Mouse (Mus musculus): Measurements from ENCODE around the gene Wdr46. TPM values are rescaled to one million over a fixed set of nuclear protein-coding genes. Genes with fewer than 3 reads are reported as not detected.
"Not testable (repeated sequence)": the region's sequence is repeated elsewhere in the genome, so short reads cannot be mapped to it uniquely, and the experiment has no call there.

Gene Wdr46
- polyA plus RNA-seq, 1 experiment from 2014 or later = 17.1 TPM

DNA sequence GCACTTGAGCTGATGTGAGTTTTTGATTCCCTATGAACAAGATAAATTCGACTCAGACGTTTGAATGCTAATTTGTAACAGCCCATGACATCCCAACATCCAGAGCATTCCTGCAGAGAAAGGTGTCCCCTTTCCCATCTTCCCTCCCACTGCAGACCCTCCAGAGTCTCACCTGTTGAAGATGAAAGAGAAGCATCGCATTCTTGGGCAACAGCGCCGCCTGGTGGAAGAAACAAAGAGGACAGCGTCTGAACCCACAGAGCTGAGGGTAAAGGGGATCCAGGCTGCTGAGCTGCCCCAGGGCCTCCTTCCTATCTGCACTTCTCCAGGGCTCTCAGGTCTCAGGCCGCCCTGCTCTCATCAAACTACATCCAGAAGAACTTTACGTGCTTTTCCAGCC is 41.7 kb downstream of the Wdr46 start:
- not testable (repeated sequence) for ATAC-seq (ENCODE audit: low FRiP score, low TSS enrichment); H3K4me2 ChIP-seq (replicated peaks; ENCODE audit: low read depth); H3K27me3 ChIP-seq (ENCODE audit: control insufficient read depth, insufficient read depth, low read length); H3K27ac ChIP-seq (replicated peaks); H3K36me3 ChIP-seq (ENCODE audit: control insufficient read depth, insufficient read depth, low read length); H3K9ac ChIP-seq (ENCODE audit: low read length); H3K9me3 ChIP-seq (ENCODE audit: control insufficient read depth, low read length); H3K4me1 ChIP-seq (replicated peaks; ENCODE audit: control insufficient read depth, insufficient read depth); H3K4me3 ChIP-seq (ENCODE audit: low read depth, low read length)
- DNase-seq (ENCODE audit: low spot score) = peak; percentile 58
- WGBS = 13% methylated on average over 8 of the region's 8 CpGs
- peak; percentile 85 for TF ChIP-seq CTCF (IDR thresholded peaks at IDR 0.05; ENCODE audit: low read depth)

DNA sequence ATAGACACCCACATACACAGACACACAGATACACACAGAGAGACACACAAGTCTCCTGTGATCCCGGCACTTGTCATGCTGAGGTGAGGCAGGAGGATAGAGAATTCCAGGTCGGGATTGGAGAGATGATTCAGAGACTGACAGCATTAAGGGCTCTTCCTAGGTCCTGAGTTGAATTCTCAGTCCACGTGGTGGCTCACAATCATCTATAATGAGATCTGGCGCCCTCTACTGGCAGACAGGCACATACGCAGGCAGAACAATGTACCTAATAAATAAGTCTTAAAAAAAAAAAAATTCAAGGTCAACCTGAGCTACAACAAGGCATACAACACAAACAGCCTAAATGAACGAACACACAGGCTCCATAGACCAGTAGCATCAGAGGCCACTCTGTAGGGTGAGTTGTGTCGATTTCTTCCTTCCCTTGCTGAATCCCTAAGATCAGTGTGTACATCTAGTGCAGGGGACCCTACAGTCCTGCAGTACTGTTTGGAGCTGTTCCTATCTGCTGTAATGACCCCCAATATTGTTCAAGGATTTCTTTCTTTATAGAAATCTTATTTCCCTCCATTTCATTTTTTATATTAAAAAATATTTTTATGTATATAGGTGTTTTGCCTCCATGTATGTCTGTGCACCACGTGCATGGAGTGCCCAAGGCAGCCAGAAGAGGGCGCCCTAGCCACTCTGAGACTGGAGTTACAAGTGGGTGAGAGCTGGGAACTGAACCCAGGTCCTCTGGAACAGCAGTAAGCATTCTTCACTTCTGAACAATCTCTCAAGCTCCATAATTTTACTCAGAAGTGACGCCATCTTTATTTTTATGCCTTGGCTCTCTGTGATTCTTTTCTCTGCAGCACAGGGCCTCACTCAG is 51.6 kb downstream of the Wdr46 start:
- Histone ChIP-seq H3K9ac (ENCODE audit: low read length) (no peak overlapping the region), H3K36me3 (ENCODE audit: control insufficient read depth, insufficient read depth, low read length) (no peaks in the 10 kb centered on the region), H3K27me3 (ENCODE audit: control insufficient read depth, insufficient read depth, low read length) (no peaks in the 10 kb centered on the region), H3K9me3 (ENCODE audit: control insufficient read depth, low read length) (no peaks in the 10 kb centered on the region), H3K4me3 (ENCODE audit: low read depth, low read length) (no peak overlapping the region), H3K4me2 (replicated peaks; ENCODE audit: low read depth) (no peak overlapping the region), H3K4me1 (replicated peaks; ENCODE audit: control insufficient read depth, insufficient read depth) (no peaks in the 10 kb centered on the region), H3K27ac (replicated peaks) (no peak overlapping the region)
- ATAC-seq (ENCODE audit: low FRiP score, low TSS enrichment) (peak; percentile 74), DNase-seq (ENCODE audit: low spot score) (peak; percentile 69)
- no peak for TF ChIP-seq EP300 (optimal IDR thresholded peaks at IDR 0.05)
- TF ChIP-seq CTCF (IDR thresholded peaks at IDR 0.05; ENCODE audit: low read depth) = peak; percentile 85
- 31% methylated on average over 10 of the region's 10 CpGs for WGBS

DNA sequence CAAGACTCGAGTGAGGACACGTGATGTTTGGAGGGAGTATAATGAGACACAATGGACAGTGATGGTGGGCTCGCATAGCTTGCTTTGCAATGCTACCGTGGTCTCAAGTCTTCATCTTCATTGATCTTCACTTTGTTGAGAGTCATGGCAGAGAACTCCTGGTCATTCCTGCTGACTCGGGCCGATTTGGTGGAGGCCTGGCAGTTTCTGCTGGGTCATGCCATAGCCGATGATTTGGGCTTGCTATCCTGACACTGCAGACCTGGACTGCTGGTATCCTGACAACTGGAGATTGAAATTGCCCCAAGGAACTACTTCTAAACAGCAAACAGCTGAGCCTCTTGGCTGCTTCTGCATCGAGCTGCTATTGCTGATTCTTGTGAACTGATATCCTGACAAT is 54.5 kb downstream of the Wdr46 start:
- Histone ChIP-seq H3K9me3 (ENCODE audit: control insufficient read depth, low read length) (no peaks in the 10 kb centered on the region), H3K4me1 (replicated peaks; ENCODE audit: control insufficient read depth, insufficient read depth) (0 out of 2 replicates have a peak, but pooled peaks cover 2% of the 10 kb centered on the region), H3K27ac (replicated peaks) (no peak overlapping the region), H3K9ac (ENCODE audit: low read length) (no peak overlapping the region), H3K27me3 (ENCODE audit: control insufficient read depth, insufficient read depth, low read length) (no peaks in the 10 kb centered on the region), H3K36me3 (ENCODE audit: control insufficient read depth, insufficient read depth, low read length) (no peaks in the 10 kb centered on the region), H3K4me3 (ENCODE audit: low read depth, low read length) (no peak overlapping the region), H3K4me2 (replicated peaks; ENCODE audit: low read depth) (no peak overlapping the region)
- TF ChIP-seq CTCF (IDR thresholded peaks at IDR 0.05; ENCODE audit: low read depth) (no peak), EP300 (optimal IDR thresholded peaks at IDR 0.05) (no peak)
- ATAC-seq (ENCODE audit: low FRiP score, low TSS enrichment) (no peak), DNase-seq (ENCODE audit: low spot score) (no peak)
- WGBS = 92% methylated on average over 8 of the region's 8 CpGs

DNA sequence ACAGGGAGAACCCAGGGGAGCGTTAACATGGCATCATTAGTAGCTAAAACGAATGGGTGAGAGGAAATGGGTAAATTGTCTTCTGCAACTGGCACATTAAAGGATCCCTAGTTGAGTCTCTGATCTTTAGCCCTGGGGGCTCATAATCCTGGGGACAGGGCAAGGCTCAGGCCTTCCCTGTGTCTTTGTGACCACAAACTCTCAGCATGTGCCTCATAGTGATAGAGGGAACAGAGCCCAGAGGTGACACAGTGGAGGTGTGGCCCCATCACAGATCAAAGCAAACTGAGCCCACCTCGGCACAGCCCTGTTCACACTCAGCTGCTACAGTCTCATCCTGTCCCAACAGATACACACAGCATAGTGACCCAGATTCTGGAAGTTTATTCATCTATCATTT is 55.2 kb downstream of the Wdr46 start:
- H3K4me2 ChIP-seq (replicated peaks; ENCODE audit: low read depth) = no peak overlapping the region
- no peaks in the 10 kb centered on the region for H3K27me3 ChIP-seq (ENCODE audit: control insufficient read depth, insufficient read depth, low read length)
- no peak overlapping the region for H3K9ac ChIP-seq (ENCODE audit: low read length)
- no peak overlapping the region for H3K27ac ChIP-seq (replicated peaks)
- H3K9me3 ChIP-seq (ENCODE audit: control insufficient read depth, low read length) = no peaks in the 10 kb centered on the region
- DNase-seq (ENCODE audit: low spot score) (no peak), ATAC-seq (ENCODE audit: low FRiP score, low TSS enrichment) (no peak)
- no peak overlapping the region for H3K4me3 ChIP-seq (ENCODE audit: low read depth, low read length)
- 34% methylated on average over 3 of the region's 3 CpGs for WGBS
- TF ChIP-seq EP300 (optimal IDR thresholded peaks at IDR 0.05) (no peak), CTCF (IDR thresholded peaks at IDR 0.05; ENCODE audit: low read depth) (no peak)
- H3K4me1 ChIP-seq (replicated peaks; ENCODE audit: control insufficient read depth, insufficient read depth) = 0 out of 2 replicates have a peak, but pooled peaks cover 2% of the 10 kb centered on the region
- H3K36me3 ChIP-seq (ENCODE audit: control insufficient read depth, insufficient read depth, low read length) = no peaks in the 10 kb centered on the region

DNA sequence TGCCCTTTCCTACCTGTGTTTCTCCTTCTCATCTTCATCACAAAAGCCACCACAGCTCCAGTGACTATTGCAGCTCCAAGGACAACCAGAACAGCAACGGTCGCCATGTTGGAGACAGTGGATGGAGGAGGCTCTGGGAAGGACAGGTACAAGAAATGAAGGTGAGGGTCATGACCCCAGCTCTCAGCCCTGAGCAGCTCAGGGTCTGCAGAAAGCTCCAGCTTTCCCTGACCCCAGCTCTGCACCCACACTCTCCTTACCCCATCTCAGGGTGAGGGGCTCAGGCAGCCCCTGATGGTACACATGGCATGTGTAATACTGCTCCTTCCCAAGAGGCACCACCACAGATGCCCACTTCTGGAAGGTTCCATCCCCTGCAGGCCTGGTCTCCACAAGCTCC is 56.6 kb downstream of the Wdr46 start:
- H3K4me3 ChIP-seq (ENCODE audit: low read depth, low read length); H3K27me3 ChIP-seq (ENCODE audit: control insufficient read depth, insufficient read depth, low read length); H3K9me3 ChIP-seq (ENCODE audit: control insufficient read depth, low read length); H3K4me2 ChIP-seq (replicated peaks; ENCODE audit: low read depth); DNase-seq (ENCODE audit: low spot score); H3K36me3 ChIP-seq (ENCODE audit: control insufficient read depth, insufficient read depth, low read length); H3K9ac ChIP-seq (ENCODE audit: low read length); ATAC-seq (ENCODE audit: low FRiP score, low TSS enrichment); H3K4me1 ChIP-seq (replicated peaks; ENCODE audit: control insufficient read depth, insufficient read depth); H3K27ac ChIP-seq (replicated peaks): not testable (repeated sequence)
- WGBS = 96% methylated on average over 2 of the region's 2 CpGs

- H3K4me2 ChIP-seq (replicated peaks; ENCODE audit: low read depth); H3K9me3 ChIP-seq (ENCODE audit: control insufficient read depth, low read length); H3K9ac ChIP-seq (ENCODE audit: low read length); H3K36me3 ChIP-seq (ENCODE audit: control insufficient read depth, insufficient read depth, low read length); H3K4me3 ChIP-seq (ENCODE audit: low read depth, low read length); DNase-seq (ENCODE audit: low spot score); H3K4me1 ChIP-seq (replicated peaks; ENCODE audit: control insufficient read depth, insufficient read depth); H3K27ac ChIP-seq (replicated peaks); H3K27me3 ChIP-seq (ENCODE audit: control insufficient read depth, insufficient read depth, low read length); ATAC-seq (ENCODE audit: low FRiP score, low TSS enrichment): not testable (repeated sequence)
- WGBS = 46% methylated on average over 5 of the region's 5 CpGs
Observed at GRCm38 (mm10) chr17:33998697-33999096, 58.2 kb downstream of the Wdr46 start.

Other genes starting within 250 kb of the Wdr46 start
- 51.1 and 54.6 TPM in 2 replicates for gene March2, start 222.0 kb upstream of the Wdr46 start, polyA plus RNA-seq (2015; fragmentation: Nextera tagmentation; extraction: Ambion mirVana)
- gene Rab11b, start 180.1 kb upstream of the Wdr46 start, polyA plus RNA-seq (2015; fragmentation: Nextera tagmentation; extraction: Ambion mirVana) = 164 TPM in 2 replicates
- 31.3 and 42.4 TPM in 2 replicates for gene Angptl4, start 158.8 kb upstream of the Wdr46 start, polyA plus RNA-seq (2015; fragmentation: Nextera tagmentation; extraction: Ambion mirVana)
- gene Kank3, start 130.1 kb upstream of the Wdr46 start, polyA plus RNA-seq (2015; fragmentation: Nextera tagmentation; extraction: Ambion mirVana) = 17.1 and 20.3 TPM in 2 replicates
- 1,008 and 1,055 TPM in 2 replicates for gene Rps28, start 116.1 kb upstream of the Wdr46 start, polyA plus RNA-seq (2015; fragmentation: Nextera tagmentation; extraction: Ambion mirVana)
- 497 TPM in 2 replicates for gene Ndufa7, start 116.1 kb upstream of the Wdr46 start, polyA plus RNA-seq (2015; fragmentation: Nextera tagmentation; extraction: Ambion mirVana)
- 32.7 and 38.2 TPM in 2 replicates for gene Cd320, start 97.6 kb upstream of the Wdr46 start, polyA plus RNA-seq (2015; fragmentation: Nextera tagmentation; extraction: Ambion mirVana)
- gene Gm7029, start 66.8 kb upstream of the Wdr46 start, polyA plus RNA-seq (2015; fragmentation: Nextera tagmentation; extraction: Ambion mirVana) = not detected in 2 replicates
- 1.3 and 1.7 TPM in 2 replicates for gene Kifc1, start 50.0 kb upstream of the Wdr46 start, polyA plus RNA-seq (2015; fragmentation: Nextera tagmentation; extraction: Ambion mirVana)
- gene Platr17, start 35.5 kb upstream of the Wdr46 start, polyA plus RNA-seq (2015; fragmentation: Nextera tagmentation; extraction: Ambion mirVana) = 1.1 TPM in 2 replicates
- gene Daxx, start 31.2 kb upstream of the Wdr46 start, polyA plus RNA-seq (2015; fragmentation: Nextera tagmentation; extraction: Ambion mirVana) = 18.1 and 22.4 TPM in 2 replicates
- 63.7 and 72.4 TPM in 2 replicates for gene Tapbp, start 24.8 kb upstream of the Wdr46 start, polyA plus RNA-seq (2015; fragmentation: Nextera tagmentation; extraction: Ambion mirVana)
- 10.7 and 12.2 TPM in 2 replicates for gene Zbtb22, start 24.8 kb upstream of the Wdr46 start, polyA plus RNA-seq (2015; fragmentation: Nextera tagmentation; extraction: Ambion mirVana)
- gene Rgl2, start 11.1 kb upstream of the Wdr46 start, polyA plus RNA-seq (2015; fragmentation: Nextera tagmentation; extraction: Ambion mirVana) = 18.6 and 24.4 TPM in 2 replicates
- 92.7 and 96.8 TPM in 2 replicates for gene Pfdn6, start 317 bp upstream of the Wdr46 start, polyA plus RNA-seq (2015; fragmentation: Nextera tagmentation; extraction: Ambion mirVana)
- 15.0 and 15.2 TPM in 2 replicates for gene B3galt4, start 10.8 kb downstream of the Wdr46 start, polyA plus RNA-seq (2015; fragmentation: Nextera tagmentation; extraction: Ambion mirVana)
- 24.7 and 26.3 TPM in 2 replicates for gene Vps52, start 15.2 kb downstream of the Wdr46 start, polyA plus RNA-seq (2015; fragmentation: Nextera tagmentation; extraction: Ambion mirVana)
- gene Rps18, start 15.3 kb downstream of the Wdr46 start, polyA plus RNA-seq (2015; fragmentation: Nextera tagmentation; extraction: Ambion mirVana) = 1,740 and 1,781 TPM in 2 replicates
- gene H2-K1, start 59.7 kb downstream of the Wdr46 start, polyA plus RNA-seq (2015; fragmentation: Nextera tagmentation; extraction: Ambion mirVana) = 129 and 130 TPM in 2 replicates
- 13.3 and 14.6 TPM in 2 replicates for gene Ring1, start 84.0 kb downstream of the Wdr46 start, polyA plus RNA-seq (2015; fragmentation: Nextera tagmentation; extraction: Ambion mirVana)
- 37.6 and 42.4 TPM in 2 replicates for gene H2-Ke6, start 87.4 kb downstream of the Wdr46 start, polyA plus RNA-seq (2015; fragmentation: Nextera tagmentation; extraction: Ambion mirVana)
- 114 and 118 TPM in 2 replicates for gene Slc39a7, start 91.0 kb downstream of the Wdr46 start, polyA plus RNA-seq (2015; fragmentation: Nextera tagmentation; extraction: Ambion mirVana)
- 25.0 and 26.9 TPM in 2 replicates for gene Rxrb, start 91.2 kb downstream of the Wdr46 start, polyA plus RNA-seq (2015; fragmentation: Nextera tagmentation; extraction: Ambion mirVana)
- gene Col11a2, start 98.8 kb downstream of the Wdr46 start, polyA plus RNA-seq (2015; fragmentation: Nextera tagmentation; extraction: Ambion mirVana) = 0.18 and 0.29 TPM in 2 replicates
- gene H2-Oa, start 151.7 kb downstream of the Wdr46 start, polyA plus RNA-seq (2015; fragmentation: Nextera tagmentation; extraction: Ambion mirVana) = 0.25 and 0.29 TPM in 2 replicates
- gene H2-DMa, start 178.9 kb downstream of the Wdr46 start, polyA plus RNA-seq (2015; fragmentation: Nextera tagmentation; extraction: Ambion mirVana) = 9.1 and 9.5 TPM in 2 replicates
- gene Brd2, start 182.0 kb downstream of the Wdr46 start, polyA plus RNA-seq (2015; fragmentation: Nextera tagmentation; extraction: Ambion mirVana) = 45.0 and 48.1 TPM in 2 replicates
- gene H2-DMb2, start 202.6 kb downstream of the Wdr46 start, polyA plus RNA-seq (2015; fragmentation: Nextera tagmentation; extraction: Ambion mirVana) = 0.45 and 0.53 TPM in 2 replicates
- 2.1 and 2.6 TPM in 2 replicates for gene H2-DMb1, start 212.4 kb downstream of the Wdr46 start, polyA plus RNA-seq (2015; fragmentation: Nextera tagmentation; extraction: Ambion mirVana)
- 7.0 and 8.3 TPM in 2 replicates for gene Tap1, start 246.9 kb downstream of the Wdr46 start, polyA plus RNA-seq (2015; fragmentation: Nextera tagmentation; extraction: Ambion mirVana)
- 11.9 and 12.8 TPM in 2 replicates for gene Psmb9, start 247.1 kb downstream of the Wdr46 start, polyA plus RNA-seq (2015; fragmentation: Nextera tagmentation; extraction: Ambion mirVana)

Measured in stomach, postnatal 0 days (tissue).